Mouse (Mus musculus) liver, postnatal 0 days (tissue): Measurements from ENCODE around the gene Specc1.

ENCODE experiments used
- CTCF ChIP-seq: sonication (generic); IDR thresholded peaks from 2 replicates; pipeline ENCODE4 v1.5.1; 2016; ENCODE audit warnings: antibody characterized with exemption, low read depth
- EP300 ChIP-seq: IDR thresholded peaks from 2 replicates; pipeline ENCODE4 v1.6.1; 2016; ENCODE audit warnings: antibody characterized with exemption, low read depth, mild to moderate bottlenecking

GRCm38 (mm10) chr11:62022718-62023493, 66.3 kb downstream of the Specc1 start:
- TF ChIP-seq CTCF (no peak), EP300 (no peak)
